Mouse (Mus musculus) midbrain, embryonic 16.5 days (tissue): ENCODE data around the gene Neo1. TPM values are rescaled to one million over a fixed set of nuclear protein-coding genes. Genes with fewer than 3 reads are reported as not detected.

ENCODE experiments used
- ATAC-seq: fragments of 200-750 bp; cut with Nextera tagmentation; 2 replicates; pipeline ENCODE4 v1.8.0; 2017; ENCODE audit warnings: moderate TSS enrichment
- H3K27ac ChIP-seq: fragments of 300-500 bp; sonication (generic); 2 replicates; pipeline ENCODE4 v1.5.1; 2014; ENCODE audit warnings: mild to moderate bottlenecking, low read length, mixed read lengths
- H3K27me3 ChIP-seq: fragments of 300-500 bp; sonication (generic); 2 replicates; pipeline ENCODE4 v1.6.1; 2014; ENCODE audit warnings: low read depth, low read length, mixed read lengths; ENCODE audit not compliant: control insufficient read depth, insufficient read depth
- H3K36me3 ChIP-seq: fragments of 300-500 bp; sonication (generic); 2 replicates; pipeline ENCODE4 v1.6.1; 2014; ENCODE audit warnings: mild to moderate bottlenecking, low read length, moderate library complexity, mixed read lengths; ENCODE audit not compliant: control insufficient read depth, insufficient read depth
- H3K4me1 ChIP-seq: fragments of 300-500 bp; sonication (generic); 2 replicates; pipeline ENCODE4 v1.6.1; 2014; ENCODE audit warnings: mild to moderate bottlenecking, low read length, mixed read lengths; ENCODE audit not compliant: control insufficient read depth, insufficient read depth
- H3K4me2 ChIP-seq: fragments of 300-500 bp; sonication (generic); 2 replicates; pipeline ENCODE4 v1.6.1; 2014; ENCODE audit warnings: mild to moderate bottlenecking, low read length, mixed read lengths
- H3K4me3 ChIP-seq: fragments of 300-500 bp; sonication (generic); 2 replicates; pipeline ENCODE4 v1.5.1; 2014; ENCODE audit warnings: low read depth, mild to moderate bottlenecking, low read length, moderate library complexity, mixed read lengths
- H3K9ac ChIP-seq: fragments of 300-500 bp; sonication (generic); 2 replicates; pipeline ENCODE4 v1.6.1; 2014; ENCODE audit warnings: low read depth, low read length, mixed read lengths
- H3K9me3 ChIP-seq: fragments of 300-500 bp; sonication (generic); replicated peaks from 2 replicates; pipeline ENCODE4 v1.6.1; 2014; ENCODE audit warnings: mild to moderate bottlenecking, low read length, mixed read lengths; ENCODE audit not compliant: control insufficient read depth, poor library complexity, severe bottlenecking
- WGBS: fragments of 180-500 bp; shearing (Covaris S2); extraction: QIAGEN DNeasy Blood & Tissue Kit; methylation state at CpG from one replicate; pipeline ENCODE4 v1.1.7; 2014; 5-methylcytosine and 5-hydroxymethylcytosine counted together
- polyA plus RNA-seq: library from polyadenylated mRNA; unstranded; fragments of >200 nt; fragmentation: Nextera tagmentation; extraction: Ambion mirVana; gene quantifications from 2 replicates; pipeline ENCODE4 v1.2.1, GENCODE M21; 2015

Neo1 gene
- polyA plus RNA-seq, 1 experiment from 2014 or later, result 48.6 TPM

DNA sequence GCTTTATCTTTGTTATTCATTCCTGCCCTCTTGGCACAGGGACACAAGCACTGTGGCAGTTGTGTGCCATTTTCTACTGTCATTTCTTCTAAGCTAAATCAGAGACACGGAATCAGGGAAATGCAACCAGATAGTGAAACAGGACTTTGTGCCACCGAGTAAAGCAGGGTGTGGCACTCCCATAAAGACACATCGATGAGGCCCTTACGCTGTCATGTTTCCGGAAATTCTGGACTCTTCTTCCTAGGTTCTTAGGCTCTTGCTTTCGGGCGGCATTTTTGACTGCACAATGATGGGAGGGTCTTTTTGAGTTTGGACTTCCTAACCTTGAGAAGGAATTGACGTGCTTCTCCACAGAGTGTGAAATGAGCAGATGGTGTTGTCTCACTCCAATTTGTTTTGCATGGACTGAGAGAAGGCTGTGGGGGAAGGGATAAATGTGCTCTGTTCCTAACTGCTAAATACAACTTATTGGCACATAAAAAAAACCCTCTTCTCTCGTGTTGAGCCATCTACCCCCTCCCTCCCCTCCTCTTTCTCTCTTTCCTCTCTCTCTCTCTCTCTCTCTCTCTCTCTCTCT is 23.9 kb upstream of the Neo1 start:
- H3K4me1 ChIP-seq, result no peaks in the 10 kb centered on the region
- no peak overlapping the region for H3K4me2 ChIP-seq
- no peaks in the 10 kb centered on the region for H3K9me3 ChIP-seq
- ATAC-seq, result no peak
- no peak overlapping the region for H3K27ac ChIP-seq
- no peak overlapping the region for H3K9ac ChIP-seq
- 78% methylated on average over 9 of the region's 9 CpGs for WGBS
- no peaks in the 10 kb centered on the region for H3K27me3 ChIP-seq
- no peak overlapping the region for H3K4me3 ChIP-seq
- H3K36me3 ChIP-seq, result no peaks in the 10 kb centered on the region

DNA sequence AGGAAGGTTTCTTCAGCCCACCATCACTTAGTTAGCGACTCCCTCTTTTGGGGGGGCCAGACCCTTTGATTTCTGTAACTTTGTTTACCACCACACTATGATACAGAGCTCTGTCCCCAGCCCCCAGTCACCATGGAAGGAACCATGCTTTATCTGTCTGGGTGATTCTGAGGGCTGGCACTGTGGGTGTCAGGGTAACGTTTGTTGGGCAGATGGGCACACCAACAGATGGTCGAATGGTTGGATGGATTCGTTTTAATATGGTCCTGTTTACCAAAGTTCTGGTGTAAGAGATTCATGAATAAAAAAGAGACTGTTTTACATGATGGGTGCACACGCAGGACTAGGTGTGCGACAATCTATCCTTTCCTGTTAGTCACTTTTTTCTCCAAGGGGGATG is 22.9 kb upstream of the Neo1 start:
- H3K4me3 ChIP-seq, result no peak overlapping the region
- no peaks in the 10 kb centered on the region for H3K9me3 ChIP-seq
- H3K4me1 ChIP-seq, result no peaks in the 10 kb centered on the region
- no peak overlapping the region for H3K27ac ChIP-seq
- WGBS, result 84% methylated on average over 6 of the region's 6 CpGs
- no peak for ATAC-seq
- H3K27me3 ChIP-seq, result no peaks in the 10 kb centered on the region
- H3K36me3 ChIP-seq, result no peaks in the 10 kb centered on the region
- no peak overlapping the region for H3K9ac ChIP-seq
- no peak overlapping the region for H3K4me2 ChIP-seq

DNA sequence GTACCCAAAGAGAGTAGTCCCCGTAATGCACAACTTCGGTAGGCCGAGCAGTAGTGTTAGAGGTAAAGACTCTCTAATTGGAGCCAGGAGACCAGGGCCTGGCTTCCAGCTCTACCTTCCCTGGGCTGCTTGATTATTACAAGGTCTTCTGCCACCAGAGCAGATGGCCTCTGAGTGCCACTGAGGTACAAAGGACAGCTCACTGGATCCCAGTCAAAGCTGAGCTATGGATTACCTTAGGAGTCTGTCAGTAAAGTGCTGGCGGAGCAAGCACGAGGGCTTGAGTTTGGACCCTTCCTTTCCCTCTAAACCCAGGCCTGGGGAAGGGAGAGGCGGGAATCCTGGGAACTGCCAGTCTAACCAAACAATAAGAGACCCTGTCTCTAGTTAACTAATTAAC is 21.8 kb upstream of the Neo1 start:
- H3K9ac ChIP-seq, result no peak overlapping the region
- no peaks in the 10 kb centered on the region for H3K4me1 ChIP-seq
- WGBS, result 84% methylated on average over 6 of the region's 6 CpGs
- no peaks in the 10 kb centered on the region for H3K9me3 ChIP-seq
- no peak overlapping the region for H3K4me2 ChIP-seq
- ATAC-seq, result no peak
- H3K36me3 ChIP-seq, result no peaks in the 10 kb centered on the region
- H3K27me3 ChIP-seq, result no peaks in the 10 kb centered on the region
- H3K4me3 ChIP-seq, result no peak overlapping the region
- no peak overlapping the region for H3K27ac ChIP-seq

DNA sequence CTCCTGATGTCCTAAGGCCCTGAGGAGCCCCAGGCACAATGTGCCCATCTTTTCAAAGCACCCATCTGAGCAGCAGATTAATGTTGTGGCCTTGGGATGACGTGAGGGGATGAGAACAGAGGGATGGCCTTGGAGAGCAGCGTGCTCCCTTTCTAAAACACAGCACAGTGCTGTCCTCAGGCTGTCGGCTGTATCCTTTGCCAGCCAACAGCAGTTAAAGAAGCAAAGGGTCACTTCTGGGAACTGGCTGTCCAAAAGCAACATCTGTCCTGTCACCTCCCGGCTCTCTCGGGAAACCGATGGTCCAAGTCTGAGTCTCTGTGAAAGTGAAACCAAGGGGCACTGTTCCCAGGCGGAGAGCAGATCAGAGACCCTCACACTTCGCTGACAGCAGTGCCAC is 20.0 kb upstream of the Neo1 start:
- ATAC-seq, result no peak
- Histone ChIP-seq H3K27ac (no peak overlapping the region), H3K9me3 (no peaks in the 10 kb centered on the region), H3K4me3 (no peak overlapping the region), H3K27me3 (no peaks in the 10 kb centered on the region), H3K9ac (no peak overlapping the region), H3K4me2 (no peak overlapping the region), H3K36me3 (no peaks in the 10 kb centered on the region), H3K4me1 (no peaks in the 10 kb centered on the region)
- WGBS, result 81% methylated on average over 8 of the region's 8 CpGs

DNA sequence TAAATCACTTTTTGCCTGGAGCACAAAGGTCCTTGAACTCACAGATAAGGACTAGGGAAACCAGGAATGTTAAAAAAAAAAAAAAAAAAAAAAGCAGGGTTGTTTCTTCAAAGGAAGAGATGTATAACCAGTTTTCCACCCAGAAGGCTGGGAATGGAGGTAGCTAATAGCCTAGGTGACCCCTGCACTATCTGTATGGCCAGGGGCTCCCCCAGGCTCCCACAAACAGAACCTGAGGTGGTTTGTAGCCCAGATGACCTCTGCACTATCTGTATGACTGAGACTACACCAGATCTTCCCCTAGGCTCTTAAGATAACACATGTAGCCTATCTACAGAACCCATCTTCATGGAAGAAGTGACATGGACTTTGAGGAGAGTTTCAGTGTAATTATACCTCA is 5.6 kb upstream of the Neo1 start:
- H3K4me1 ChIP-seq, result peaks cover 4% of the 10 kb centered on the region; the same call in 1 of the 2 replicates
- no peaks in the 10 kb centered on the region for H3K36me3 ChIP-seq
- ATAC-seq, result no peak
- no peaks in the 10 kb centered on the region for H3K9me3 ChIP-seq
- no peaks in the 10 kb centered on the region for H3K27me3 ChIP-seq
- no peak overlapping the region for H3K4me3 ChIP-seq
- no peak overlapping the region for H3K9ac ChIP-seq
- H3K27ac ChIP-seq, result no peak overlapping the region
- H3K4me2 ChIP-seq, result no peak overlapping the region

DNA sequence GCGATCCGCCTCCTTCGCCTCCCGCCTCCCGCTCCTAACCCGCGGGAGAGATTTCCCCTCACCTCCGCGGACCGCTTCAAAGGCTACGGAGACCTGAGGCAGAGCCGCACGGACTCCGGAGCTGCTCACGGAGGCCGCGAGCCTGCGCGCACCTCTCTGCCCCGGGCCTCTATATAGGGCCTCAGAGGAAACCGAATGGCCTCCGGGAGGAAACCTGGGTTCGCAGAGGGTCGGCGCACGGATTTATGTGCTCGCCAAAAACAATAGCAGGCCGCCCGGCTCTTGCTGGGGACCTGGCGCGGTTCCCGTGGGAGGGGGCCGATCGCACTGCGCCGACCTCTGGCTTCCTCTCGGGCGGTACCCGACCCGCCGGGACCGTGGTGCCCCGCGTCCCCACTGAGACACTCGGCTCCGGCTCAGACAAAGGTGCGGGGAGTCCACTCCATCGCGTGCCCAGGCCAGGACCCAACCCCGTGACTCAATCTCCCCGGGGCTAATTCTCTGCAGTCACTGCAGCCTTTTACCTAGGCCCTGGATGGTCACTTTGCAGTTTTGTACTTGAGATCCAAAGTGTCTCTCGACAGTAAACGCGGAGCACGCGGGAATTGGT is 596 bp upstream of the Neo1 start:
- Histone ChIP-seq H3K27ac (peak overlapping the region; percentile 100), H3K4me3 (peak overlapping the region; percentile 82), H3K9ac (peak overlapping the region; percentile 97), H3K9me3 (no peaks in the 10 kb centered on the region), H3K4me1 (peaks cover 32% of the 10 kb centered on the region), H3K36me3 (no peaks in the 10 kb centered on the region), H3K4me2 (peak overlapping the region; percentile 80), H3K27me3 (no peaks in the 10 kb centered on the region)
- under 1% methylated on average over 54 of the region's 56 CpGs for WGBS
- peak; percentile 54 for ATAC-seq

DNA sequence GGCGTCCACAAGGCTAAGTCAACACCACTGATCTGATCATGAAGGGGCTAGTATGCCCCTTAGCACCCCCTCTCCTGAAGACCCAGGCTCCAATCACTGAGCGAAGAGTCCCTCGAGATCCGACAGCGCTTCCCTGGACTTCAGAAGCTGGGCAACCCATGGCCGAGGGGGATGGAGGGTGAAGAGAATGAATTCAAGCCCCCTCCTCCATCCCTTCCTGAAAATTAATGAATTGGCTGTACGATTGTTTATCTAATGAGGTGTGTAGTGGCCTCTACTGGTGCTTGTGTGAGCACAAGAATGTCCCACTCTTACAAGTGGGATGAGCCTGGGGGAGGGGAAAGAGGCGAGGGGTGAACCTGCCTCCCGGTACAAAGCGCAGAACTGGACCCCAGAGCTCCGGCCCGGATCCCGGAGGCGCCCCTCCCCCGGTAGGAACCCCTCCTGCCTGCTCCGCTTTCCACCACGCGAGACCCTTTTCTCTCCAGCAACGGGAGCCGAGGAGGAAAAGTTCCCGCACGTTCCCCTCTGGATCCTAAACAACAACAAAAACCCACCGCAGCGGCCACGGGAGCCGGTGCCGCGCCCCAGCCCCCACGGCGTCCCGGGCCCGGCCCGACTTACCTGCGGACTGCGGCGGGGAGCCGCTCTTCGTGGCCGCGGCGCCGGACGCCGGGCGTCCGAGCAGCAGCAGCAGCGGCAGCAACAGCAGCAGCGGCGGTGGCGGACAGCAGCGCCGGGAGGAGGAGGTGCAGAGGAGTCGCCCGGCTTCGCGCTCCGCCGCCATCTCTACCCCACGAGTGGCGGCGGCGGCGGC is 691 bp downstream of the Neo1 start:
- Histone ChIP-seq H3K36me3 (no peaks in the 10 kb centered on the region), H3K27ac (peak overlapping the region; percentile 100), H3K4me1 (peaks cover 32% of the 10 kb centered on the region), H3K27me3 (no peaks in the 10 kb centered on the region), H3K9ac (peak overlapping the region; percentile 97), H3K4me2 (peak overlapping the region; percentile 80), H3K9me3 (no peaks in the 10 kb centered on the region), H3K4me3 (peak overlapping the region; percentile 82)
- ATAC-seq, result peak; percentile 43; the same call in 1 of the 2 replicates
- 1% methylated on average over 49 of the region's 63 CpGs for WGBS

DNA sequence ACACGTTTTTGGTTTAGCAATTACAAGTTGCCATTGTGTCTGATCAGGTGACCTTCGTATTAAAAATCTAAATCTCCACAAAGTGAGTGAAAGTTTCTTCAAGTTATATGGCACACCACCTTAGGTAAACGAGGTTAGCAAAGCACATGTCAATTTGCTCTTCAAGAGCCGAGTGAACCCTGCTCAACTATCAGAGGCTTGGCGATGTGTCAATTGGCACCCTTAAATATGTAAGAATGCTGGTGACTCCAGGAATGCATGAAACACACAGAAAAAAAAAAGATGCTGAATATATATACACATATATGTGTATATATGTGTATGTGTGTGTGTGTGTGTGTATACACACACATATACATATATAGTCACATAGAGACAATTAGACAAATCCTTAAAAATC is 1.4 kb downstream of the Neo1 start:
- ATAC-seq, result no peak
- no peaks in the 10 kb centered on the region for H3K9me3 ChIP-seq
- peaks cover 32% of the 10 kb centered on the region for H3K4me1 ChIP-seq
- no peaks in the 10 kb centered on the region for H3K36me3 ChIP-seq
- H3K27ac ChIP-seq, result no peak overlapping the region
- no peak overlapping the region for H3K9ac ChIP-seq
- H3K4me3 ChIP-seq, result peak overlapping the region; percentile 82
- H3K27me3 ChIP-seq, result no peaks in the 10 kb centered on the region
- WGBS, result 28% methylated on average over 5 of the region's 5 CpGs
- H3K4me2 ChIP-seq, result peak overlapping the region; percentile 80

DNA sequence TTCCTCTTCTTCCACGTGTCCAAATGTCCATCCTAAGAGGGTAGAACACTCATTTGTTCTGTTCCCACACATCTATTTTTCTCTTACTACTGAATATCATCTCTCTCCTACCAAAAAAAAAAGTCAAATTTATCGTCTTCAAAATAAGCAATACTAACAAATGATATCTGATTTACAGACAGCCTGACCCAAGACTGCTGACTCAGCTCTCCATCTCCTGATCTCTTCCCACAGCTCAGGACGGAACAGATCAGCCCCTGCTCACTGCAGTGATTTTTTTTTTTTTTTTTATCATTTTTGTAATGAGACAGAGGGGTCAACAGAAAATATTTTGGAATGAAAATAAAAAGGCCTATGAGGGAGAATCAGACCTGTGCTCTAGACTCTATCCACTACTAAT is 2.7 kb downstream of the Neo1 start:
- Histone ChIP-seq H3K27ac (no peak overlapping the region), H3K4me1 (peaks cover 32% of the 10 kb centered on the region), H3K4me2 (peak overlapping the region; percentile 41), H3K9ac (0 out of 2 replicates have a peak overlapping the region, but pooled peaks have one; percentile 2), H3K9me3 (no peaks in the 10 kb centered on the region), H3K27me3 (no peaks in the 10 kb centered on the region), H3K36me3 (no peaks in the 10 kb centered on the region), H3K4me3 (no peak overlapping the region)
- WGBS, result 56% methylated on average over 3 of the region's 3 CpGs
- no peak for ATAC-seq
